Mouse (Mus musculus): Measurements from ENCODE around the gene Srpk1.

Gene Srpk1

GRCm38 (mm10) chr17:28553040-28553793 lies 69.3 kb downstream of the Srpk1 start:
- peak; percentile 81 to 85 for DNase-seq

- DNase-seq: no peak
These were observed 73.4 kb downstream of the Srpk1 start, which contains the start of gene Clpsl2 for GRCm38 (mm10) chr17:28549111-28549510. Gene Clpsl2, plus strand, starts transcription at chr17:28549411.

- no peak for DNase-seq
These were observed 74.0 kb downstream of the Srpk1 start for GRCm38 (mm10) chr17:28548550-28548949.

- DNase-seq: peak; percentile 26 to 42
These were observed 75.6 kb downstream of the Srpk1 start for GRCm38 (mm10) chr17:28546925-28547324.

- no peak for DNase-seq
These were observed 84.6 kb downstream of the Srpk1 start for GRCm38 (mm10) chr17:28537881-28538280.
